Mouse (Mus musculus): ENCODE results near the gene Nedd9.

Gene Nedd9

DNA sequence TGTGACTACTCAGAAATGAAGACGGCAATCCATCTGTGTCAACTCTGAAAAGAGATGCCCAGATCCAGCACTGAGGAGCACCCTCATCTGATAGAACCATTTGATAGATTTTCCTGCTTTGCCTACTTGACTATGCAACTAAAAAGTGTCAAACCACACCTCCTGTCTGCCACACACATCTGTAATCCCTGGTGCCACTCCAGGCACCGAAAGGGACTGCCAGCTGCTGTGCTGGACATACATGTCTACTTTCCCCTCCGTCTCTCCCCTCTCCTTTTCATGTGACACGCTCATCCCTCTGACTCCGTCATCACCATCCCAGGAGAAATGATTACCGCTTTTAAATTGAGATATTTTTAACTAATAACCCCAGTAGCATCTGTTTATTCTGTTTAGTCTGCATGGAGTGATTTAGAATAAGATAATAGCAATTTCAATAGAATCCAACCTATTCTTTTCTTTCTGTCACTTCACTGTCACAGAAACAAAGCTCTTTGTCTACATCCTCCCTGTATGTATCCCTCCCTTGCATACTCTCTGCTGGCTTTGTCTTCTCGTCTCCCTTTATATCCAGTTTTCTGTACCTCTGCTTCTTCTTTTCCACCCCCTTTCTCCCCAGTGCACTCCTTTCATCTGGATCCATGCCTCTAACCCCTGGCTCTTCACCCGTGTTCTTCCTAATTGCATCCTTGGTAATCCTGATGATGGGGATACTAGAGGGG lies 5.0 kb upstream of the Nedd9 start:
- no peak for DNase-seq (ENCODE audit: low spot score in 2 of 2)

DNA sequence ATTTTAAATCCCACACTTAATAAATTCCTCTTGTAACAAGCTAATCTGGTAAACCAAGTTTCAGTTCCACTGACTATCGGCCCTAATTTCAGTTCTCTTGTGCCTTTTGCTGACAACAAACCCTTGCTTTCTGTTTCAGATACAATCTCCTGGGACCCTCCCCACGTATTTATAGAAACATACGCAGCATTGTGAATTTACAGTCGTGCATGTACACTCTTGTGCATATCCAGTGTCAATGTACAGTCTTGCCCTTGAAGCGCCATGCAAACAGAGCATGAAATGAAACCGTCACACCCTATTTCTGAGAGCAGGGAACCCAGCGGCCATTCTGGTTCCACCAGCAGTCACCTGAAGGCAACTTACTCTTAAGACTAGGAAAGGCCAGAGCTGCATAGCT lies 4.4 kb upstream of the Nedd9 start:
- DNase-seq (ENCODE audit: low spot score in 2 of 2) = no peak

DNA sequence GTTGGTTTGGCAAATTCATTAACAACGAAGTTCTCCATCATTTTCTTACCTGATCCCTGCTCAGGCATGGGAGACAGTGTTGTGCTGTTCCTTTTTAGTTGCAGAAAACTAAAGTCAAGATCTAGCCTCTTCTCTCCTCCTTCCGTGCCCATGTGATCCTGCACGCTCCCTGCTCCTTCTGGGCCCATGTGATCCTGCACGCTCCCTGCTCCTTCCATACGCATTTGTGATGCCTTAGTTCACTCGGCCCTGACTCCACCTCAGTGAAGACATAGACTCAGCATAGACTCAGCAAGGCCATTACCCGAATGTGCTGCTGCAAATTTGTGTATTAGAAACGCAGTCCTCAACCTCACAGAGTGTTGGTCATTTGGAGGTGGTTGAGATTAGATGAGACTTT lies 3.1 kb upstream of the Nedd9 start:
- DNase-seq (ENCODE audit: low spot score in 2 of 2) = no peak

DNA sequence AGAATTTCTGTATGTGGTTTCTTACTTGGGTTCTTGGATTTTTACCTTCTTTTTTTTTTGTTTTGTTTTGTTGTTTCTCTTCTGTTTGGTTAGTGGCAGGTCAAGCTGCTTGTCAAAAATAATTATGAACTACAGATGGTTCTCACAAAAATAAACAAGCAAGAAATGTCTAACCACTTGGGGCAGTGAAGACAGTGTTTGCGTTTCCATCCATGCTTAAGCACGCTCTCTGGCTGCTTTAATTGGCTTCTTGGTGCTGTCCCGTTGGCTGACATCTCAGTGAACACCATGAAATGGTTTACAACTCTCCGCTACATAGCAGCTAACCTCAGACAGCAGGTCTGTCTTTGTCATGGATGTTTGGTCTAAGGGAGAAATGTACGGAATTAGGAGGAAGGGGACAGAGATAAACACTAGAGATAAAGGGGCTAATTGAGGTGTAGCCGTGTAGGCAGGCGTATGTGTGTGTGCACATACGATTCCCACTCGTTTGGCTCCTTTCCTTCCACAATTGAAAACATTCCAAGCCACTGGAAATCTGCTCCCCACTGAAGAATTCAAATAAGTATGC lies 2.6 kb upstream of the Nedd9 start:
- no peak for DNase-seq (ENCODE audit: low spot score in 2 of 2)

DNA sequence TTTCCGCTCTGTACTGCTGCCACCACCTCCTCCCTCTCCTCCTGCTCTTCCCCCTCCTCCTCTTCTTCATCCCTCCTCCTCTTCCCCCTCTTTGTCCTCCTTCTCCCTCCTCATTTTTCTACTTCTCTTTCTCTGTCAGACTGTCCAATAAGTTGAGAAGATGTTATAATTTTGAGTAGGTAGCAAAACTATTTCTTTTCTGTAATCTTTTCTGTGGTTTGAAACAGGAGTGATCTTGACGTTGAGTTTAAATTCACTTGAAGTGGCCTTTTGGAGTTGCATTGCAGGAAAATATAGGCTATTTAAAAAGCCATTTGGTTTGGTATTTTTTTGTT lies 214 bp upstream of the Nedd9 start:
- DNase-seq (ENCODE audit: low spot score in 2 of 2) = no peak

DNA sequence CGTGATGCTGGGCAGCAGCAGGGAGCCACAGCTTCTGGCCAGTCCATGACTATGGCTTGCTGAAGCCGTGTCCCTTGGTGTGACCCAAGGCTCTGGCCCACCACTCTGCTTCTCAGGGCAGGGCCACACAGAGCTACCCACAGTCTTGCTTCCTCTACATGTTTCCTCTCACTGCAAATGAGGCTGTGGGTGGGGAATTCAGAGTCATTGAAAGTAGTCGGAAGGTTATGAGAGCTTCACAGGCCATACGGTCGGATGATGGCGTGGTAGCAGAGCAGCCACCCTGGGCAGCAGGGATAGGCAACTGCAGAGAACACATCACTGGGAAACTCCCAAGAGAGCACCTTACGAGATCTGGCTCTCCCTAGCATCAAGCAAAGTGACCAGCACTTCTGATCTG lies 3.2 kb downstream of the Nedd9 start:
- DNase-seq (ENCODE audit: low spot score in 2 of 2) = no peak

DNA sequence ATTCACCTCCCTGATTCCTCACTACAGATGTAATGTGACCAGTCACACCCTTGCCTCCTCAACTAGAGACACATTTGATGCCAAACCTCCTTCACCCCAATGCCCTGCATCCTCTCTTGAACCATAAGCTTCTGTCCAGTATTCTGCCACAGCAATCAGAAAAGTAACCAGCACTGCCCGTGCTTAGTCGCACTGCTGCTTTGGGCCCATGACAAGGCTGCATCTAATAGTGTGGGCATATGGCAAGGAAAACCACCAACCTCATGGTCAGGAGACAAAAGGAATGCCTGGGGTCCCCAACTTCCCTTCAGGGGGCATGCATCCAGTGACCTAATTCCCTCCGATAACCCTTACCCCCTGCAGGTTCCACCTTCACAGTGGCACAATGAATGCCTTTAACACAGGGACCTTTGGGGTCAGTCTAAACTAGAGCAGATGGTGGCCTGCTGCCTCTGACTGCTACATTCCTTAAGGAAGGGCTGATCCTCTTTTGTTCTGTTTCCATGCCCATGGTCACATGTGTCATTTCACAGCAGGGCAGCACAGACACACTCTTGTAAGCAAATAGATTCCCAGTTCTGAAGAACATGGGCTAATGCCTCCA lies 4.7 kb downstream of the Nedd9 start:
- no peak for DNase-seq (ENCODE audit: low spot score in 2 of 2)

DNA sequence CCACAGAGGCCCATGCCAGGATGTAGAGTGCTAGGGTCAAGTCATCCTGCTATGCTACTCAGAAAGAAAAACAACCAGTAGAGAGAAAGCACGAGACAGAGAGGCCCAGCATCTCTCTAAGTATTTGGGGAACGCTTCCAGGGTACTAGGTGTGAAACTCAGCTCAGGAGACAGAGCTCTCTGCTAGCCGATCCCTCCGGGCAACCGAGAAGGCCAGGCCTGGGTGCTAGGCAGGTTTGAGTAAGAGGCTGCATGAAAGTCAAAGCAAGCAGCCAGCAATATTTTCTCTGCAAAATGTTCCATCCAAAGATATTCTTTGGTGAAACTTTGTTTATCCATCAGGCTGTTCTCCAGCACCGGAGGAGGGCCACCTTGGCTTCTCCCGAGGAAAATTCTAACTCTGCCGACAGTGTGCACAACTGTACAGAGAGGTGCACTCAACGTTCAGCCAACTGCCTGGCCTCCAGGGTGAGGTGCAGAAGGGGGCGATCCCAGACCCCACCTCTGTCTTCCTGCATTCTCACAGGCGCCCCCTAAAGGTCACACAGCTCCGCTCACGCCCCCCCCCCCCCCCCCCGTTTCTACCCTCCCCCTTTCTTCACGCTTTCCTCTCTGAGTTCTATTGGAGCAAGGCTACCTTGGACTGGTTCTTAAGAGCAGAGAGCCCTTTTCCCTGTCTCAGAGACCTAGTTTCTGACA lies 7.3 kb downstream of the Nedd9 start:
- no peak for DNase-seq (ENCODE audit: low spot score in 2 of 2)

DNA sequence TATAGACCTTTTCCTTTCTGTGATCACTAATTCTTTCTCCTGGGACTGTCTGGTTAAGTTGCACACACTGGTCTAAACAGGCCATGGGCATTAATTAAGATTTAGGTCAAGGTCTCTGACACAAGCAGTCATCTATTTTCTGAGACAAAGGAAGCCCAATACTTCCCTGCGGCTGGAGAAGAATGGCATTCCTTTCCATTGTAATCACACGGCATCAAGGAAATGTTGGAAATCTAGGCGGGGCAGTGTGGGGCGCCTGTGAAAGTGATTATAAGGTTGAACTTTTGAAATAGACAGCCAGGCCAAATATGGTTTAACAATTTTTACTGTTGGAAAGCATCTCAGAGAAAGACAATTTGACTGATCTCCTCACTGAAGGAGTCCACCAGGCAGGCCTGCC lies 10.9 kb downstream of the Nedd9 start:
- DNase-seq (ENCODE audit: low spot score in 2 of 2) = no peak

DNA sequence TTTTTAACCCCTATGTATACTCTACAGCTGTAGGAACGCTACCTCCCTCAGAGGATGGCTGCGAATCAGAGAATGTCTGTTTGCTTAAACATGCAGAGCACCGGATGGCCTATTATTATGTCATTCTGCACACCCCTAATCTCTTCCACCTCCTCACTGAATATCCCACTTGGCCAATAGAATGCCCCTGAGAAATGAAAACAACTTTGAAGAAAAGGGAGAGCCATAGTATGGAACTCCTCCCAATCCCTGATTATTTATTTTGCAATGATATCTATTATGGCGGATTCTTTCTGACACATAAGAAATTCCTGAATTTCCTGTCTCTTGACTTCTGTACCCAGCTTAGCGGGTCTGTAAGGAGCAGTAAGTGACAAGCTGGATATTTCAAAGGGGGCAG lies 12.8 kb downstream of the Nedd9 start:
- DNase-seq (ENCODE audit: low spot score in 2 of 2) = no peak

DNA sequence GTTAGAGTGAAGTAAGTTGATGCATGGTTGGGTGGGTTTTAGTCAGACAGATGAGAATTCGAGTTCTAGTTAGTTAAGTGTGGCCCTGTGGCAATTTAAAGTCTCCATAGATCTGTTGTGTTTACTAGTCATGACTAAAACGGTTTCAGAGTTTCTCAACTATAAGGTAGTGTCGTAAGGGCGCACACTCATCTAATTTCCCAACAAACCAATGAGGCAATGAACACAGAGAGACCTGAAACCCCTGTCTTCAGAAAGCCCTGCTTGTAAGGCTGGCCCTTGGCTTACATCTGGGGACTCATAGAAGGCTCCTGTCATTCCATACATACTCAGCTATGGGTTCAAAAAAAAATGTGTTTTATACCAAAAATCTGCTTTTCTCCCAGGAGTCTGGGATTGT lies 13.7 kb downstream of the Nedd9 start:
- DNase-seq (ENCODE audit: low spot score in 2 of 2) = no peak

DNA sequence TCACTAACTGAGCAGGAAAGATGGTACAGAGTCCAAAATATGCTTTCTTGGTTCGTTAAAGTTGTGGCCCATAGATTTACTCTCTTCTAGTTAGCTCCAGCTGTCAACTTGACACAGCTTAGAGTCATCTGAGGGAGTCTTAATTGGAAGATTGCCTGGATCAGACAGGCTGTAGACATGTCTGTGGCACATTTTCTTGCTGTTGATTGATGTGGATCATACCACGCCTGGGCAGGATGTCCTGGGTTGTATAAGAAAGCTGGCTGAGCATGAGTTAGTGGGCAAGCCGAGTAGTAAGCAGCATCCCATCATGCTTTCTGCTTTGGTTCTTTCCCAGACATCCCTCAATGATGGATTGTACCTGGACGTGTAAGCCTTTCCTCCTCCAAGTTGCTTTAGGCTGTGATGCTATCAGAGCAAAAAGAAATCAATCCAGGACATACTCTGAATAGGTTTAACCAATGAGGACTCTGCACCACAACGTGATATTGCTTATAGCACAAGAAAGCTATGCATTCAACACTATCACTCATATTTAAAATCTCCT lies 14.2 kb downstream of the Nedd9 start:
- no peak for DNase-seq (ENCODE audit: low spot score in 2 of 2)

DNA sequence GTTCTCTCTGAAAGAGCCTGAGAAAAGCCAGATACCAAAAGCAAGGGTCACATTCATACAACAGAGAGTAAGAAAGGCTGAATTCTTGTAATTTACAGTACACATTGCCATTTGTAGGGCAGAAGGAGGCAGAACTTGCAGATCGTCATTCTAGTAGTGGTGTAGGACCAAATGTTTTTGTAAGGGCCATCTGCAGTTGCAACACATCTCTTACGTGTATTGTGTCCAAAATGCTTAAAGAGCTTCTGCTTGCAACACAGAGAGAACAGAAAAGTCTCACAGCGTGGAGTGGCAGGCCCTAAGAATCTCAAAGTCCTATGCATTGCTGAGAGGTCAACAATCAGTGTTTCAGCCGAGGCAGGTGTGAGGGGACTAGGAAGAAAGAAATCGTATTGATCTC lies 18.9 kb downstream of the Nedd9 start:
- DNase-seq (ENCODE audit: low spot score in 2 of 2) = no peak

DNA sequence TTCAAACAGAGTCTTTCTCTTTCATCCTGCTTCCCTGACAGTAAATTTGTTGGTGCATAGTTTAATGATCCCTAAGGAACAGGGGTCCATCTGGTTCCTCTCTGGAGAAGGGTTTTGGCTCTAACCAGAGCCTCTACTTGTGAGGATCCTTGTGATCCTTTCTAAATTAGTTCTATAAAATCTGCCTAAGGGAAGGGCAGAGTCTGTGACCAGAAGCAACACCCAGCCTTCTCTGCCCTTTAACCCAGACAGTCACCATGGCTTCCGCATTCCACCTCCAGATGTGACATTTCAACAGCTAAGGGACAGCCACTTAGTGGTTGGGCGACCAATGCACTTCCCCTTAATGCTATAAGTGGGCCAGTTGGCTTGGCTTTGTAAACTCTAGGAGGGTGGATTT lies 20.1 kb downstream of the Nedd9 start:
- no peak for DNase-seq (ENCODE audit: low spot score in 2 of 2)

DNA sequence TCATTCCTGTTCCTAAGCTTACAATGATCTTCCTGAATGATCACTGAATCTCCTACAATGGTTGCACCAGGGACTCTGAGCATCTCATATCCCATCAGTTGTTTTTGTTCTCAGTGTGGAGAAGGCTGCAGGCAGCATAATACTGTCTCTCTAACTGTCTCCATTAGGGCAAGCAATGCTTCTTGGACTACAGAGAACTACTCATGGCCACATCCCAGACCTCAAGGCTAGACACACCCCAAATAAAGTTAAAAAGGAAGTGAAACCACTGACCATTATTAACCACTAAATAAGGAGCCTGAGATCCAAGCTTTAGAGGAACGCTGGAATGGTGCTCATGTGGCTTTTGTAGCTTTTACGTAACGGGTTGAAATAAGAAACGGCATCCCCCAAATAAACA lies 20.5 kb downstream of the Nedd9 start:
- no peak for DNase-seq (ENCODE audit: low spot score in 2 of 2)

DNA sequence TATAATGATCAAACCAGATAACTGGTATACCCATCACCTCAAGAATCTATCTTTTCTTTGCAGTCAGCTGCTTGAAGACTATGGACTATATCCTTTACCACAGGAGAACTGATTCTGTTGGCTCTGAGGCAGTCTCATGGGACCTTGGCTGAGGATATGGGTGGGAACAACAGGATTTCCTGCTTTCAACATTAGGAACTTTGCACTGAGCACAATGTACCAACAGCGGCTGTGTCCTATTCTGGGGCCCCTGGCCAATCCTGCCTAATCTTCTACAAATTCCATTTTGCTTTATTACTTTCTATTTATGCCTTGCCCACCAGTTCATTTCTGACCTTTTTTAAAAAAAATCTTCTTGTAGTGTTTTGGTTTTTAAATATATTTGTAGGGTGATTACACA lies 21.0 kb downstream of the Nedd9 start:
- no peak for DNase-seq (ENCODE audit: low spot score in 2 of 2)

DNA sequence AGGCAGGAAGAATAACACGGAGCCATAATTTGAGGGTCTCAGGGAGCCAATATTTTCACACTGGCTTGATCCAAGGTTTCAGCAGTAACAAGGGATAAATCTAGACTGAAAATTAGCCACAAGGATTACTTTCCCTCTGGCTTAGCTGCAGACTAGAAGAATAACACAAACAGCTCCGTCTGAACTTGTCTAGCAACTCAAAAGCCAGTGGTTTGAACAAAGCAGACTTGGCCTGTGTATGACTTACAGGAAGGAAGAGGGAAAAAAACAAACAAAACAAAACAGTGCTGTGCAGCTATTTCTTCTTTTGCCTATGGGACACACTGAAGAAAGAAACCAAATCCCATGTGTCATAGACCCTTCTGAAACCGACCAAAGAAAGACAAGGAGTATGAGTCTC lies 25.7 kb downstream of the Nedd9 start:
- no peak for DNase-seq (ENCODE audit: low spot score in 2 of 2)

DNA sequence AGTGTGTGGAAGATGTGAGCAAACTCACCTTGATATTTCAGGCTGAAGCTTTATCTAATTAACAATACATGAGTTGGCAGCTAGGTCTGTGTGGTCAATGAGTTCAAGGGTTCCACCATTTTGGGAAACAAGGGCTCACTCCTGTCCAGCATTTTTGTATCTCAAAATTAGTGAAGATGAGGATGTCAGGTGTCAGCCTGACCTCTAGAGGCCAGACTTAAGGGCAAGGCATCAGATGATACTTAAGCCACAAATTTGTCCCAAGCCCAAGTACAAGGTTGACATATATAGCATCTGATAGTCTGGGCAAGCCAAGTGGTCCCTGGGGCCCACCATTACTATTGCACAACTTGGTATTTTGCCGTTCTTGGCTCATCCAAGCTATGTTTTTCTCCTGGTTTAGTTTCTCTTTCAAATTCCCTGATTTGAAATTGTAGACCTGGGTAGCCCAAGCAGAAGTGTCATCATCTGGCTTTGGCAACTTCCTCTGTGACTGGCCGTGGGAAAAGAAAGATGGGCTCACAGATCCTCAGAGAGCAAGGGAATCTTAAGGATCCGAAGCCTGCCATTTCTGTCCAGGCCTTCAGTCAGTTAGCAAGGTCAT lies 27.4 kb downstream of the Nedd9 start:
- DNase-seq (ENCODE audit: low spot score in 2 of 2) = no peak

DNA sequence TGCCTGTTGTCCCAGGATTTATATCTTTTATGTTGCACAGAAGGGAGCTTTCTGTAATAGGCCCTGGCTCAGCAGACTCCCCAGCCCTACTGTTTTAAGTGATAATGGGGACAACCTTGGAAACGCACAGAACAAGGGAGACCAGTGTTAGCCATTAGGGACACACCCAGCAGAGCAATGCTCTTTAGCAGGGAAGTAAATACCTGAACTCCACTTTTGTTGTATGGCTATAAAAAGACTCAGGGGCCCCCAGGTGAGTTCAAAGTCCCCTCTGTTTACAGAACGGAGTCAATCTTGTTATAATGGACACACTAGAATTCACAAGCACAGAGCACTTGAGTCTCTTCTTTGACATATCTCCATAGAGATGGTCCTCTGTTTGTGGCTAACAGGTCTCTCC lies 28.5 kb downstream of the Nedd9 start:
- DNase-seq (ENCODE audit: low spot score in 2 of 2) = no peak

DNA sequence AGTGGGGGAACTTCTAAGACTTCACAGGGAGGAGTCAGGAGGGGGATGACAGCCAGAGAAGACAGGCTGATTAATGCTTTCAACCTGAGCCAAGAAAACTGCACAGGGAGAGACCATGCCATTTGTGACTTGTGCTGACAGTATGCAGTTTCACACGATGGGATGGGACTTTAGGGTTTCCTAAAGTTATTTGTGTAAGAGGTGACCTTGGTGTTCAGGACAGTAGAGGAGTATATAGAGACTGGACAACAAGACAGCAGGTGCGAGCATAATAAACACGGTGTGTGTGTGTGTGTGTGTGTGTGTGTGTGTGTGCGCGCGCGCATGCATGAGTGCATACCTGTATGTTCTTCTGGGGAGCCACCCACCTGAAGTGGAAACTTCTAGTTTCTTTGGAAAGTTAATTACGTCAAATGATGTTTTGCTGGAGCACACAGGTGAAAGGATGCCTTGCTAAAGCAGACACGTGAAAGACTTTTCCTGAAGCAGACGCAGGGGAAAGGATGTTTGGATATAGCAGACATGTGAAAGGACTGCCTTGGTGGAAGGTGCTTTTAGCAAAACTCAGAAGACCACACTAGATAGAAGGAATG lies 29.3 kb downstream of the Nedd9 start:
- DNase-seq (ENCODE audit: low spot score in 2 of 2) = no peak

DNA sequence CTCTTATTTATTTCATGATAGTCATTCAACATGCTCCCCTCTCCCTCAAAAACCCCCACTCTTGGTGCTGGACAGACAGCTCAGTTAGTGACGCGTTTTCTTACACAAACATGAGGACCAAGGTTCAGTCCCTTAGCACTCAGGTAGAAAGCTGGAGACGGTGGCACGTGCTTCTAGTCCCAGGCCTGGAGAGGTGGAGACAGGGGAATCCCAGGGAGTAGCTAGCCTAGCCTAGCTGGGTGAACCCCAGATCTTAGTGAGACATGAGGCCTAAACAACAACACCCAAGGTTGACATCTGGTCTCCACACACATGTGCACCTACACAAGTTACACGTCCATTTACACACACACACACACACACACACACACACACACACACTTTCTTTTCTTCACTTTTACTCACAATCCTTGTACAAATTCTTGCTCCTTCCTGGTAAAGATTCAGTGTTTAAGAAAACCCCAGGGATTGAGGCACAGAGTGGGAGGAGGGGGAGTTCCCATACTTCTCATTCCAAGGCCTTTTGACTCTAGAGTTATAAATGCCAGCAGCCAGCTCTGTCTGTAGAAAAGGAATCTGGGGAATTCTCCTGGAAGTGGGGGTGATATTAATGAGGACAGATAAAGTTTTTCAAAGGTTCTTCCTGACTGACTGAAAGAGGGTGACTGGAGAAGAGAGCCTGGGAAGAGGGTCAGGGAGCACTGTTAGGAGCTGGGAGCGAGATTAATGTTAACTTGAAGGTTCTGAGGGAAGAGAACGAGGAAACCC lies 29.9 kb downstream of the Nedd9 start:
- DNase-seq (ENCODE audit: low spot score in 2 of 2) = no peak
